Mouse (Mus musculus) embryonic facial prominence, embryonic 15.5 days (tissue): Measurements from ENCODE around the gene Armc12. TPM values are rescaled to one million over a fixed set of nuclear protein-coding genes. Genes with fewer than 3 reads are reported as not detected.

ENCODE experiments used
- ATAC-seq: fragments of 200-750 bp; cut with Nextera tagmentation; 2 replicates; pipeline ENCODE4 v1.8.0; 2017; ENCODE audit warnings: low read depth, moderate TSS enrichment; ENCODE audit not compliant: insufficient number of reproducible peaks, low FRiP score, low TSS enrichment
- H3K27ac ChIP-seq: fragments of 300-500 bp; sonication (generic); replicated peaks from 2 replicates; pipeline ENCODE4 v1.5.1; 2015; ENCODE audit warnings: mild to moderate bottlenecking, inconsistent platforms
- H3K27me3 ChIP-seq: fragments of 300-500 bp; sonication (generic); 2 replicates; pipeline ENCODE4 v1.6.1; 2015; ENCODE audit warnings: inconsistent platforms
- H3K36me3 ChIP-seq: fragments of 300-500 bp; sonication (generic); 2 replicates; pipeline ENCODE4 v1.6.1; 2015; ENCODE audit warnings: mild to moderate bottlenecking, inconsistent platforms
- H3K4me1 ChIP-seq: fragments of 300-500 bp; sonication (generic); 2 replicates; pipeline ENCODE4 v1.6.1; 2015; ENCODE audit warnings: inconsistent platforms
- H3K4me2 ChIP-seq: fragments of 300-500 bp; sonication (generic); replicated peaks from 2 replicates; pipeline ENCODE4 v1.6.1; 2015; ENCODE audit warnings: mild to moderate bottlenecking, inconsistent platforms
- H3K4me3 ChIP-seq: fragments of 300-500 bp; sonication (generic); replicated peaks from 2 replicates; pipeline ENCODE4 v1.5.1; 2015; ENCODE audit warnings: mild to moderate bottlenecking, inconsistent platforms
- H3K9ac ChIP-seq: fragments of 300-500 bp; sonication (generic); 2 replicates; pipeline ENCODE4 v1.6.1; 2015; ENCODE audit warnings: inconsistent platforms
- H3K9me3 ChIP-seq: fragments of 300-500 bp; sonication (generic); replicated peaks from 2 replicates; pipeline ENCODE4 v1.6.1; 2016; ENCODE audit warnings: inconsistent platforms
- WGBS: fragments of 180-500 bp; shearing (Covaris S2); methylation state at CpG from one replicate; pipeline ENCODE4 v1.1.7; 2015; 5-methylcytosine and 5-hydroxymethylcytosine counted together
- polyA plus RNA-seq: library from polyadenylated mRNA; unstranded; fragments of >200 nt; fragmentation: Nextera tagmentation; extraction: Ambion mirVana; gene quantifications from 2 replicates; pipeline ENCODE4 v1.2.1, GENCODE M21; 2015

Armc12 gene
- not detected in 2 replicates for polyA plus RNA-seq

GRCm38 (mm10) chr17:28530506-28530905, at the start of gene Armc12:
TSS of gene Armc12 (plus strand) at chr17:28530806.
- Histone ChIP-seq H3K27me3 (no peaks in the 10 kb centered on the region), H3K4me3 (no peak within 1 kb of the TSS), H3K4me1 (peaks cover 13% of the 10 kb centered on the region), H3K27ac (no peak within 1 kb of the TSS), H3K9ac (no peak within 1 kb of the TSS), H3K4me2 (no peak within 1 kb of the TSS), H3K36me3 (no peaks in the 10 kb centered on the region), H3K9me3 (no peaks in the 10 kb centered on the region)
- WGBS = 86% methylated on average over 6 of the region's 6 CpGs
- ATAC-seq = no peak

DNA sequence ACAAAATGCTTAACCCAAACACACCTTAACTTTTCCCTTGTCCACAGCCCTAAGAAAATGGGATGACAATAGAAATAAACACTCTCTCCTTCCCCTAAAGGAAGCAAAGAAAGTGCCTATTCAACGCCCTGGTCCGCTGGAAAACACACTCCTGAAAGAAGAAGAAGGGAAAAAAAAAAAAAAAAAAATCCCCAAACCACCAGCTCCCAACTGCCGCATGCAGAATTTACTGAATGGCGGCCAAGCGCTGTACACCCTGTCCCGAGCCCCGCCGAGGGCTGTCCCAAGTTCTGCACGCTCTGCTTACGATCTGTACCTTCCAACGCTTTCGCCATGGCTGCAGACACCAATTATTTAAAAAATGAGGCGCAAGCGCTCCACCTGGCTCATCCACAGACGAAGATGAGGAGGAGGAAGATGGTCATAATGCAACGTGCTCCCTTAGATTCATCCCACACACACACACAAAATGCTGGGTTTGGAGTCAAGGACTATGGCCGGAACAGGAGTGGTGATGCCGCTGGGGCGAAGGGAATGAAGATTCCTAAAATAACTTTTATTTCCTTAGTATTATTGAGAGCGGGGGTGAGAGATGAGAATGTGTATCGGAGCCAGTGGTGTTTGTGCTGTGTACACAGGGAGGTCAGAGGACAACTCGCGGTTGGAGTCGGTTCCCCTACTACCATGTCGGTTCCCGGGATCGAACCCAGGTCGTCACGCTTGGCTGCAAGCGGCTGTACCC, 45.7 kb upstream of the Armc12 start:
- Histone ChIP-seq H3K9ac (peak overlapping the region; percentile 66), H3K27ac (peak overlapping the region; percentile 82), H3K4me3 (peak overlapping the region; percentile 90), H3K27me3 (no peaks in the 10 kb centered on the region), H3K36me3 (no peaks in the 10 kb centered on the region), H3K4me1 (peaks cover 11% of the 10 kb centered on the region), H3K4me2 (peak overlapping the region; percentile 77), H3K9me3 (no peaks in the 10 kb centered on the region)
- ATAC-seq = no peak
- WGBS = 4% methylated on average over 30 of the region's 30 CpGs

DNA sequence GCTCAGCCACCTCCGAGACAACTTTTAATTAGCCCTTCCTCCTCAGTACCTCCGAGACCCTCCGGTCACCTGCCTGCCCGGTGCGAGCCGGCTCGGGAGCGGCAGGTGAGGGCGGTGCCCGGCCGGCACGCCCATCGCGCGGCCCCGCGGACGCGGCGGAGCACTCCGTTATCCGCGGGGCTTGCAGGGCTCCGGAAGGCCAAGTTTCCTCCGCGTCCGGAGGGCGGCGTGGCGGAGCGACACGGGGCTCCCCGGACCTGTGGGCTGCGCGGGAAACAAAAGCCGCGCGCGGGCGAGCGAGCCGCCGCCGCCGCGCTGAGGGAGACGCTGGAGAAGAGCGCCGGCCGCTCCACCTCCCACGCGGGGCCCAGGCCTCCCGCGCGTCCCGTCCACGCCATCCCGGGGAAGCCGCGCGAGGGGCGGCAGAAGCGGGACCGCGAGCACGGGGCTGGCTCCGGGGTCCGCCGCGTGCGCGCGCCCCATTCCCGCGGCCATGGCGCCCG, 45.1 kb upstream of the Armc12 start:
- Histone ChIP-seq H3K27ac (peak overlapping the region; percentile 82), H3K4me2 (peak overlapping the region; percentile 77), H3K27me3 (no peaks in the 10 kb centered on the region), H3K9ac (peak overlapping the region; percentile 66), H3K9me3 (no peaks in the 10 kb centered on the region), H3K36me3 (no peaks in the 10 kb centered on the region), H3K4me1 (peaks cover 11% of the 10 kb centered on the region), H3K4me3 (peak overlapping the region; percentile 90)
- WGBS = 0% methylated on average over 60 of the region's 77 CpGs
- peak; percentile 49 for ATAC-seq

DNA sequence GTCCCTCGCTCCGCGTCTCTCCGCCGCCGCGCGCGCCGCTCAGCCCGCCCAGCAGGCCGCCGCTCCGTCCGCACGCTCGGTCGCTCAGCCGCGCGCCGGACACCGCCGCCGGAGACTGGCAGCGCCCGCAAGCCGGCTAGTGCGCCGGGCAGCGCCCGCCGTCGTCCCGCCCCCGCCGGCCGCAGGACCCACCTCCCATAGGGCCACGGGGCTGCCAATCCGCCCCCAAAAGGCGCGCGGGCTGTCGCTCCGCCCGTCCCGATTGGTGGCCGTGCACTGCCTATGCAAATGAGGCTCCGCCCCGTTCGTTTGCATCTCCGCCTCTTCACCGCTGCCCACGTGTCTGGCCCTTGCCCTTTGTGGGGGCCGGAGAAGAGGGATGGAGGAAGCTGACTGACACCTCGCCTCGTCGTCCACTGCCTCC, 44.6 kb upstream of the Armc12 start:
- H3K4me1 ChIP-seq = peaks cover 12% of the 10 kb centered on the region
- no peaks in the 10 kb centered on the region for H3K36me3 ChIP-seq
- H3K9ac ChIP-seq = peak overlapping the region; percentile 66
- H3K27ac ChIP-seq = peak overlapping the region; percentile 82
- under 1% methylated on average over 57 of the region's 58 CpGs for WGBS
- peak overlapping the region; percentile 77 for H3K4me2 ChIP-seq
- H3K9me3 ChIP-seq = no peaks in the 10 kb centered on the region
- no peaks in the 10 kb centered on the region for H3K27me3 ChIP-seq
- peak overlapping the region; percentile 90 for H3K4me3 ChIP-seq
- ATAC-seq = peak; percentile 98

DNA sequence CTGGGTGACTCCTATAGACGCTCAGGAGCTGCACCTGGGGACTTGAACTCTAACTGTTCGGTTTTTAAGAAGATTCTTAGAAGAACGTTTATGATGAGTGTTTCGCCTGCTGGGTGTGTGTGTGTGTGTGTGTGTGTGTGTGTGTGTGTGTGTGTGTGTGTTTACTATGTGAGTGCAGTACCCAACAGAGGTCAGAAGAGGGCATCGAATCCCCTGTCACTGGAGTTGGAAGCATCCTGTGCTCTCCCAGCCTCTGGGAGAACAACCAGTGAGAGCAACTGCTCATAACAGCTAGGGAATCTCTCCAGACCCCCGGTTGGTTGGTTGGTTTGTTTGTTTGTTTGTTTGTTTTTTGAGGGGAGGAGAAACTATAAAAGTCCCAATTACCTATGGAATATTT, 43.9 kb upstream of the Armc12 start:
- H3K4me1 ChIP-seq = peaks cover 19% of the 10 kb centered on the region
- no peak overlapping the region for H3K9ac ChIP-seq
- ATAC-seq = no peak
- H3K9me3 ChIP-seq = no peaks in the 10 kb centered on the region
- H3K36me3 ChIP-seq = no peaks in the 10 kb centered on the region
- H3K27me3 ChIP-seq = no peaks in the 10 kb centered on the region
- no peak overlapping the region for H3K27ac ChIP-seq
- WGBS = 83% methylated on average over 6 of the region's 6 CpGs
- no peak overlapping the region for H3K4me2 ChIP-seq
- H3K4me3 ChIP-seq = no peak overlapping the region

DNA sequence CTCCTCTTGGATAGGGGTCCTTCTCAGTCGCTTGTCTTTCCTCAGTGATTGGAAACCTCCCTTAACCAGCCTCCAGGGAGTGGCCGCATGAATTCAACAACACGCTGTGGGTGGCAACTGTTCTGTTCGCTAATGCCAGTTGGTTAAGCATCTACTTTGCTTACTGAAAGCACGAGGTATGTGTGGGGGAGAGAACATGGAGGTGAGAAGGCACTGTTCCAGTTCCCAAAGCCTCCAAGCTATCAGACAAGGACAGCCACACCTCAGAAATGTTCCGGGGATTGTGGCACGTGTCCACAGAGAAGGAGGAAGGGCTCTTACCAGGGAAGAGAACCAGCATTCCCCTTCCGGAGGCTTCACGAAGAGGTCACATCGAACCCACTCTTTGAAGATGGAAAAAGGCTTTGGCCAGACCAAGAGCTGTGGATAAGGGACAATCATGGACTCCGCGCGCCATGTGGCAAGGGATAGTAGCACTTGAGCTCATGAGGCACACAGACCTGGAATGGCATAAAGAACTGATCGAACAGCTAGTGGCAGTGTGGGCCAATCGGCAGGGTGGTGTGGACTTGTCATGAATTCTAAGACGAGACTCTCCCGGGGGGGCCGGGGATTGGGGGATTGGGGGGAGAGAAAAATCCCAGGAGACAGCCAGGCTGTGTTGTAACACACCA, 42.9 kb upstream of the Armc12 start:
- Histone ChIP-seq H3K9me3 (no peaks in the 10 kb centered on the region), H3K36me3 (no peaks in the 10 kb centered on the region), H3K27ac (no peak overlapping the region), H3K4me1 (peaks cover 20% of the 10 kb centered on the region), H3K4me2 (no peak overlapping the region), H3K9ac (no peak overlapping the region), H3K4me3 (no peak overlapping the region), H3K27me3 (no peaks in the 10 kb centered on the region)
- no peak for ATAC-seq
- WGBS = 87% methylated on average over 18 of the region's 18 CpGs

- Histone ChIP-seq H3K9me3 (no peaks in the 10 kb centered on the region), H3K27me3 (no peaks in the 10 kb centered on the region), H3K27ac (no peak overlapping the region), H3K9ac (no peak overlapping the region), H3K4me3 (no peak overlapping the region), H3K4me1 (peaks cover 20% of the 10 kb centered on the region), H3K36me3 (no peaks in the 10 kb centered on the region), H3K4me2 (no peak overlapping the region)
- no peak for ATAC-seq
- WGBS = 57% methylated on average over 7 of the region's 7 CpGs
Measured at GRCm38 (mm10) chr17:28488258-28489013, 42.2 kb upstream of the Armc12 start.

DNA sequence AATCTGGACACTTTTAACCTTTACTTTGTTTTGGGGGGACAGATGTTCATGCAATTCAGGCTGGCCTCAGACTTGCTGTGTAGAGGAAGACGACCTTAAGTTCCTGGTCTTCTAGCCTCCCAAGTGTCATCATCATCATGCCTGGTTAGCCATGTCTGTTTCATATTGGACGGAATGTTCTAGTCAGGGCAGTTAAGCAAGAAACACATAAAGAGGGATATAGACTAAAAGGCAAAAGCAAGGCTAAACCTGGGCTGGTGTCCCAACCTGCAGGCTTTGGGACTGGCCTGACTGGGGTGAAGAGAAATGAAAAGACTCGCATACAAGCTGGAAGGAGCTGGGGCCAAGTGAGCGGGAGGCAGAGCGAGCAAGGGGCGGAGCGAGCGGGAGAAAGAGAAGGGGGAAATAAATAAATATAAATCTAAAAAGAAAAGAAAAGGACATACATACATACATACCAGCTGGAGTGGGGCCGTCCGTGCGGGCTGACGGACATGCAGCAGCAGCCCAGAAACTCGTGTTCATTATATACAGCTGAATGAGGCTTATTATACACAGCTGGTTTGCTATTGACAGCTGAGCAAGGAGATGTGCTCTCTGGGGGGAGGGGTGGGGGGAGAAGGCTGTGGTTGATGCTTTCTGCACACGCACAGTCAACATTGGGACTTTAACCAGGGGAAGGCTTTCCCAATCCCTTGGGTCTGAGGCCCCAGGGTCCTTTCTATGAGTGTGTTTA, 39.4 kb upstream of the Armc12 start:
- H3K9me3 ChIP-seq = no peaks in the 10 kb centered on the region
- 50% methylated on average over 14 of the region's 14 CpGs for WGBS
- H3K4me1 ChIP-seq = peaks cover 12% of the 10 kb centered on the region; the same call in 1 of the 2 replicates
- H3K36me3 ChIP-seq = no peaks in the 10 kb centered on the region
- no peak overlapping the region for H3K9ac ChIP-seq
- no peaks in the 10 kb centered on the region for H3K27me3 ChIP-seq
- 0 out of 2 replicates have a peak overlapping the region, but pooled peaks have one; percentile 23 for H3K27ac ChIP-seq
- H3K4me2 ChIP-seq = no peak overlapping the region
- H3K4me3 ChIP-seq = no peak overlapping the region
- ATAC-seq = no peak

- no peaks in the 10 kb centered on the region for H3K9me3 ChIP-seq
- 89% methylated on average over 8 of the region's 8 CpGs for WGBS
- no peak overlapping the region for H3K27ac ChIP-seq
- H3K4me2 ChIP-seq = no peak overlapping the region
- H3K4me1 ChIP-seq = peaks cover 9% of the 10 kb centered on the region; the same call in 1 of the 2 replicates
- ATAC-seq = no peak
- H3K9ac ChIP-seq = no peak overlapping the region
- H3K27me3 ChIP-seq = no peaks in the 10 kb centered on the region
- no peak overlapping the region for H3K4me3 ChIP-seq
- H3K36me3 ChIP-seq = no peaks in the 10 kb centered on the region
Measured at GRCm38 (mm10) chr17:28495832-28496231, 34.8 kb upstream of the Armc12 start.

DNA sequence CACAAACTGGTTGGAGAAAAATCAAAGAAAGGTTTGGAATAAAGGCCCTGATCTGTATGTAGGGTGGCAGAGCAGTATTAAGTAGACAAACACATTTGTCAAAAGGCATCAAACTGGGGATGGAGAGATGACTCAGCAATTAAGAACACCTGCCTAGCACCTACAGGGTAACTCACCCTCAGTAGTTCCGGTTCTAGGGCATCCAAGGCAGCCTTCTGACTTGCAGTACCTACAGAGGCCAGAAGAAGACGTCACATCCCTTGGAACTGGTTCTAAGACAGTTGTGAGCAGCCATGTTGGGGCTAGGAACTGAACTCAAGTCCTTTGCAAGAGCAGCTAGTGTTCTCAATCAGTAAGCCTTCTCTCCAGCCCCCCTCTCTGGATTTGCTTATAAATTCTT, 31.4 kb upstream of the Armc12 start:
- H3K27me3 ChIP-seq = no peaks in the 10 kb centered on the region
- H3K9me3 ChIP-seq = no peaks in the 10 kb centered on the region
- no peaks in the 10 kb centered on the region for H3K4me1 ChIP-seq
- WGBS = 65% methylated on average over 2 of the region's 2 CpGs
- no peak for ATAC-seq
- no peaks in the 10 kb centered on the region for H3K36me3 ChIP-seq
- H3K9ac ChIP-seq = no peak overlapping the region
- H3K4me2 ChIP-seq = no peak overlapping the region
- H3K4me3 ChIP-seq = no peak overlapping the region
- no peak overlapping the region for H3K27ac ChIP-seq
